ENCODE assay signal across 8 mouse cellular contexts in genomic region chr4:129623681-129624091, GRCm38 (mm10). TPM values are rescaled to one million over a fixed set of nuclear protein-coding genes. Genes with fewer than 3 reads are reported as not detected.
DNase-seq lines count a peak whose midpoint lies in the region; ATAC-seq and TF ChIP-seq lines count a peak whose summit lies in the region.

Ccdc28b (minus strand) TSS chr4:129623947.

- H3K27me3 ChIP-seq in intestine, postnatal 0 days (replicated peaks; ENCODE audit: control insufficient read depth, insufficient read depth, low read length), result no peaks in the 10 kb centered on the region
- H3K27me3 ChIP-seq in limb, embryonic 10.5 days (ENCODE audit: low read depth, poor library complexity, severe bottlenecking), result no peaks in the 10 kb centered on the region
- no peaks in the 10 kb centered on the region for H3K27me3 ChIP-seq in midbrain, embryonic 10.5 days (ENCODE audit: low read depth, poor library complexity, severe bottlenecking)

- no peaks in the 10 kb centered on the region for H3K9me3 ChIP-seq in intestine, postnatal 0 days (ENCODE audit: control insufficient read depth)
- no peaks in the 10 kb centered on the region for H3K9me3 ChIP-seq in limb, embryonic 10.5 days (replicated peaks)
- H3K9me3 ChIP-seq in midbrain, embryonic 10.5 days (replicated peaks), result no peaks in the 10 kb centered on the region

- peak within 1 kb of the TSS; percentile 86 for H3K4me2 ChIP-seq in intestine, postnatal 0 days (replicated peaks; ENCODE audit: low read depth)

- peak within 1 kb of the TSS; percentile 67 for H3K9ac ChIP-seq in intestine, postnatal 0 days (ENCODE audit: low read depth, low read length)

- ATAC-seq in intestine, postnatal 0 days, result no peak

- no peak for TF ChIP-seq CTCF in intestine, postnatal 0 days (IDR thresholded peaks at IDR 0.05; ENCODE audit: low read depth)

- H3K27ac ChIP-seq in intestine, postnatal 0 days (ENCODE audit: low read depth, low read length), result peak within 1 kb of the TSS; percentile 86
- H3K27ac ChIP-seq in limb, embryonic 10.5 days, result peak within 1 kb of the TSS; percentile 81
- H3K27ac ChIP-seq in midbrain, embryonic 10.5 days (replicated peaks), result peak within 1 kb of the TSS; percentile 89

- 0% methylated on average over 10 of the region's 10 CpGs for WGBS in intestine, postnatal 0 days
- 0% methylated on average over 10 of the region's 10 CpGs for WGBS in limb, embryonic 10.5 days
- WGBS in midbrain, embryonic 10.5 days, result under 1% methylated on average over 10 of the region's 10 CpGs

- DNase-seq in urinary bladder, postnatal 36 days (ENCODE audit: low spot score in 2 of 2), result peak; percentile 34 to 51
- no peak for DNase-seq in urinary bladder, postnatal 25 days (ENCODE audit: low spot score)
- DNase-seq in embryo, embryonic 11 days, result peak; percentile 74
- peak; percentile 97 for DNase-seq in heart, adult 11 months
- peak; percentile 51 for DNase-seq in limb, embryonic 10.5 days (ENCODE audit: low spot score)
- DNase-seq in midbrain, embryonic 10.5 days (ENCODE audit: low spot score), result peak; percentile 61
- peak; percentile 76 for DNase-seq in telencephalon, adult 2 months (ENCODE audit: low read depth, low spot score)

- peak within 1 kb of the TSS; percentile 64 for H3K4me3 ChIP-seq in intestine, postnatal 0 days (ENCODE audit: low read depth, low read length)
- peak within 1 kb of the TSS; percentile 62 for H3K4me3 ChIP-seq in limb, embryonic 10.5 days
- peak within 1 kb of the TSS; percentile 73 for H3K4me3 ChIP-seq in midbrain, embryonic 10.5 days

- peaks cover 12% of the 10 kb centered on the region; the same call in 1 of the 2 replicates for H3K4me1 ChIP-seq in intestine, postnatal 0 days (replicated peaks; ENCODE audit: control insufficient read depth, insufficient read depth, low read length)
- H3K4me1 ChIP-seq in limb, embryonic 10.5 days, result peaks cover 48% of the 10 kb centered on the region
- H3K4me1 ChIP-seq in midbrain, embryonic 10.5 days, result peaks cover 46% of the 10 kb centered on the region

- peaks cover 22% of the 10 kb centered on the region for H3K36me3 ChIP-seq in intestine, postnatal 0 days (ENCODE audit: control insufficient read depth, insufficient read depth)
- peaks cover 35% of the 10 kb centered on the region for H3K36me3 ChIP-seq in limb, embryonic 10.5 days
- peaks cover 29% of the 10 kb centered on the region for H3K36me3 ChIP-seq in midbrain, embryonic 10.5 days

RNA-seq across cellular contexts. Expression of gene Ccdc28b, which starts in this region (rescaled TPM):
- 29.6 and 32.0 TPM in 2 replicates for polyA plus RNA-seq in intestine, postnatal 0 days (2015; fragmentation: Nextera tagmentation; extraction: Ambion mirVana)
- 34.9 and 42.3 TPM in 2 replicates for polyA plus RNA-seq in limb, embryonic 10.5 days (2016; fragmentation: Nextera tagmentation; extraction: Ambion mirVana)
- polyA plus RNA-seq in midbrain, embryonic 10.5 days (2016; fragmentation: Nextera tagmentation; extraction: Ambion mirVana), result 58.6 and 74.5 TPM in 2 replicates
